Mouse (Mus musculus) myocyte (in vitro differentiated cells): ENCODE measurements around the gene Vps26b.

ENCODE experiments used
- MAX ChIP-seq: IDR thresholded peaks from one replicate; pipeline ENCODE4 v1.6.1; 2011; ENCODE audit warnings: low read depth, mild to moderate bottlenecking, control low read depth
- POLR2A ChIP-seq: IDR thresholded peaks from one replicate; pipeline ENCODE4 v1.6.1; 2011; ENCODE audit warnings: low read depth, mild to moderate bottlenecking, control low read depth, moderate library complexity; ENCODE audit not compliant: insufficient read length

DNA sequence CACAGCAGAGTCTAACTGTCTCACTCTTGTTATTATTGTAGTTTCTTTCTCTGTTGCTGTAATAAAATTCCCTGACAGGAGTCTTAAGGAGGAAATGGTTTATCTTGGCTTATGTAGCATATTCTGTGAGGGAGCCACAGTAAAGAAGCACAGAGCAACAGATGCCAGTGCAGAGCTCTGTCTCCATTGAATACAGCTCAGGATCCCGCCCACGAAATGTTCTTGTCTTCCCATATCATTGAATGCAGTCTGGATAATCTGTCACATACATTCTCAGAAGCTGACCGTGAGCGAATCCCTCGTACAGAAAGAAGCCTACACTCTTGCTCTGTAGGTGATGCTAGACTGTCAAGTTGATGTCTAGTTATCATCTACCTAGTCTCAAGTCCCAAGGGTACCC, 28.5 kb upstream of the Vps26b start:
- TF ChIP-seq POLR2A (no peak), MAX (no peak)
